Mouse (Mus musculus): ENCODE measurements around the gene Pik3cd. TPM values are rescaled to one million over a fixed set of nuclear protein-coding genes. Genes with fewer than 3 reads are reported as not detected.
"Not testable (repeated sequence)": the region's sequence is repeated elsewhere in the genome, so short reads cannot be mapped to it uniquely, and the experiment has no call there.

Pik3cd gene
- total RNA-seq, 2 experiments from 2014 or later, result 8.1 to 9.8 TPM

DNA sequence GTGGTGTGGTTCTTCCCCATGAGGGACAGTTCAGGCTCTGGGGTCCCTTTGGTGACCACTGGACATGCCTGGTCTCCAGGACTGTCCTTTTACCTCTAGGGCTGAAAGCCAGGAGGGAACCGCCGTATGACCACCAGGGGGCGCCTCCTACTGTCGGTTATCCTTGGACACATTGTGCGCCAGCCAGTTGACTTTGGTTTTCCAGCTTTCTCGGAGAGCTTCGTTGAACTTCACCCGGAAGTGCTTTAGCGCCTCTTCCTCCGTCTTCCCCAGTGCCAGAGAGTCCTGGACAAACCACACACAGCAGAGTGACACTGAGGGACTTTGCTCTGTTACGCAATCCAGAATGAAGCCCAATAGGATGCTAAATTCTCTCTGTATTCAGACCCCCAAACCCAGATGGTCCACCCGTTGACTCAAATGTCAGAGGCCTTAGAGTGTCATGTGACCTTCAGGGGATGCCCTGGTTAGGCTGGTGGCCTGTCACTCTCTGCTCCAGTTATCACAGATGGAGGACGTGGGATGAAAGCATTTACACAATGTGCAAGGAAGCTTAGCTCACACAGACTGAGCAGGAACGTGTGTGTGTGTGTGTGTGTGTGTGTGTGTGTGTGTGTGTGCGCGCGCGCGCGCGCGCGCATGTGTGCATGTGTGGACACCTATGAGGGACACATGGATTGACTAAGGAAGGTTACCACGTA is 51.7 kb downstream of the Pik3cd start:
- peak; percentile 57 for DNase-seq

- DNase-seq, result no peak
Observed at GRCm38 (mm10) chr4:149648031-149648805, 54.2 kb downstream of the Pik3cd start.

- DNase-seq, result no peak
Observed at GRCm38 (mm10) chr4:149645761-149646160, 56.6 kb downstream of the Pik3cd start.

DNA sequence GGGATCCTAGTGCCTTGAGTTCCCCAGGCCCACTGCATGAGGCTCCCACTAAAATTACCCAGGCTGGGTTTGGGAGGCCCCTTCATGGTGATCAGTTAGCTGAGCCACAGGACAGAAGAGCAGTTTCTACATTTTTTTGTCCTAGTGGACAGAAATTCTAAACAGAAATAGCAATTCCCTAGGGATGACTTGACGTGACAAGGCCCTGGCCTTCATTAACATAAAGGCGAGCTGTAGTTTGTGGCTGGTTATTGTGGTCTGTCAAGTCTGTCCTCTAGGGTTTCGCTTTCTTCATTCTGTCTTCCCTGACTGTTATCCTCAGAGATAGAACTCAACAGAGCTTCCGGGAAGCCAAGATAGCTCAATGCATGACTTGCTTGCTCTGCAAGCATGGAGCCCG is 60.4 kb downstream of the Pik3cd start:
- no peak for DNase-seq

- no peak for DNase-seq
Observed at GRCm38 (mm10) chr4:149641400-149641799, 61.0 kb downstream of the Pik3cd start.

DNA sequence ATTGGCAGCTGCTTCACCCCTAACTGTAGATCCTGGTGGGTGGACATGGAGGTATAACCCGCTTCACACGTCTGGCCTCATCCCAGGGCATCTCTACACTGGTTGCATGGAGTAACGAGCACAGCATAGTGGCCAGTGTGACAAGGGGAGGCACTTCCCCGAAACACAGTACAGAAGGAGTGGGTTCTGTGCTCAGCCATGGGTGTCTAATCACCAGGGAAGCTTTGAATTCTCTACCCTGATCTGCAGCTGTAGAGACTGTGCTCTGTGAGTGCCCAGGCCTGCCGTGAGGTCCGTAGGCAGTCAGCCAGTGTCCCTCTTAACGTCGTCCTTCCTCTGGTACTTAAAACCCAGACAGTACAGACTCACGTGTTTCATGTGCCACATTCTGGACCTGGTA is 61.5 kb downstream of the Pik3cd start:
- no peak for DNase-seq

- DNase-seq, result peak; percentile 54
Observed at GRCm38 (mm10) chr4:149637942-149638341, 64.4 kb downstream of the Pik3cd start.

DNA sequence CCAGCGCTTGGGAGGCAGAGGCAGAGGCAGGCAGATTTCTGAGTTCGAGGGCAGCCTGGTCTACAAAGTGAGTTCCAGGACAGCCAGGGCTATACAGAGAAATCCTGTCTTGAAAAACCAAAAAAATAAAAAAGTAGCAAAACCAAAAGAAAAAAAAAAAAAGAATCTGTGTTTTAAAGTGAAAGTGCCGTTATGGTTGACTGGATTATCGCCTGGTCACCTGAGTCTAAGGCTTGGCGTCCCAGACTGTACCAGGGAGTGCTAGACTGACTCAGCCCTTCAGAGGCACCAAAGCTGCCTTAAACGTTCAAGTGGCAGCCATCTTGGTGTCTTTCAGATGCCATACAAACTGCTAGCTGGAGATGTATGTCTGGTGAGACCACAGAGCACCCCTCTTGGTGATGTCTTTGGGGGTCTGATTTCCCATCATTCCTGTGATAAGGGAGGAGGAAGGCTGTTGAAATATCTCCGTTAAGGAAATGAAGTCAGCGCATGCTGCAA is 66.4 kb downstream of the Pik3cd start:
- no peak for DNase-seq

- no peak for DNase-seq
Observed at GRCm38 (mm10) chr4:149634966-149635365, 67.4 kb downstream of the Pik3cd start.

GRCm38 (mm10) chr4:149634157-149634556 is 68.2 kb downstream of the Pik3cd start:
- no peak for DNase-seq

DNA sequence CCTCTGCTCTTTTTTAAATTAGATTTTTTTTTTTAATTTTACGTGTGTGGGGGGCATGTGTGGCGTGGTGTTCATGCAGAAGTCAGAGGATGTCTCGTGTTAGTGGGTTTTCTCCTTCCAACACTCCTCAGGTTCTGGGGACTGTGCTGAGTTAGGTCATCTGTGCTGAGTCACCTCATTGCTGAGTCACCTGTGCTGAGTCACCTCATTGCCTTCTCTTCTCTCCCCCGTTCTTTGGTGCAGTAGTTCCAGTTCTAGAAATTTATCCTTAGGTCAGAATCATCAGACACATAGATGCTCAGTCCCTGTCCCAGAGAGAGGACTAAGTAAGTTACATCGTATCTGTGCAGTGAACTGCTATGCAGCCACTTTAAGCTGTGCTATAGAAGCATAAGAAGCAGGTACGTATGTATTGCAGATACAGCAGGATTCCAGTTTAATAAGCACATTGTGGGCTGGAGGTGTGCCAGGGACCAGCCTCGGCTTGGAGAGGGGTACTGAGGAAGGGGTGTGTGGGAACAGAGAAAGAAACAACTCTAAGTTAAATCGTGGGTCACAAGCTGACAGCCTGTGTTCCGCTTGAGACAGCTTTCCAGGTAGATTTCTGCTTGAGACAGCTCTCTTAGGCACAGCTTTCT is 69.6 kb downstream of the Pik3cd start:
- DNase-seq, result no peak

DNA sequence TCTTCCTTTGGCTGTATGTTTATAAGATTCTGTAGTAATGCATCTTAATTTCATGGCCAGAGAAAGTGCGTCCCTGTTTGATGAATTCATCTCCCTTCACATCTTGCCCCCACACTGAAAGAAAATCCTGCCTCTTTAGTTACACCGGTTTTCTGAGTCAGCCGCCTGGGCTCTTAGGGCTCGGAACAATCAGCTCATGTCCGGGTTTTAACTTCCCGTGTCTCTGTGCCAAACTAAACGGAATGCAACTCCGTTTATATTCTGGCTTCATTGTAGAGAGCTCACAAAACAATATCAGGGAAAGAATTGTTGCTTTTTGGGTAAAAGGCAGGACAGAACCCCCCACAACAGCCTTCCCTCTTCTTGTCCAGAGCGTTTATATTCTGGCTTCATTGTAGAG is 73.6 kb downstream of the Pik3cd start:
- no peak for DNase-seq

GRCm38 (mm10) chr4:149628372-149628771 is 74.0 kb downstream of the Pik3cd start:
- DNase-seq, result peak; percentile 38

DNA sequence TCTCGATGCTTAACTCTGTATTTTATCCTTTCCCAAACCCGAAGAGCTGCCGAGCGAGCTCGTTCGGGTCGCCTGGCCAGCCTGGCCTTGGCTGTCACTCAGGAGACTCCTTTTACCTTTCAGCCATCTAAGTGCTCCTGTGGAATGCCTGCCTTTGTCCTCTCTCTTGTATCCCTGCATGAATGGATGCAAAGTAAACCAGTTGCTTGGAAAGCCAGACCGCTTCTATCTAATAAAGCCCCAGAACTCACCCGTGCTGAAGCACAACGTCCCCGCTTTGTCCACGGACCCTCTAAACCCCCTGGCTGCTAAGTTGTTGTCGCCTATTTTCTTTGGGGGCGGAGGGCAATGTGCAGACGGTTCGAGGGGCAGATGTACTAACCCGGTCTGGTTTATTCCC is 75.6 kb downstream of the Pik3cd start:
- no peak for DNase-seq

- no peak for DNase-seq
Observed at GRCm38 (mm10) chr4:149623711-149624110, 78.7 kb downstream of the Pik3cd start.

DNA sequence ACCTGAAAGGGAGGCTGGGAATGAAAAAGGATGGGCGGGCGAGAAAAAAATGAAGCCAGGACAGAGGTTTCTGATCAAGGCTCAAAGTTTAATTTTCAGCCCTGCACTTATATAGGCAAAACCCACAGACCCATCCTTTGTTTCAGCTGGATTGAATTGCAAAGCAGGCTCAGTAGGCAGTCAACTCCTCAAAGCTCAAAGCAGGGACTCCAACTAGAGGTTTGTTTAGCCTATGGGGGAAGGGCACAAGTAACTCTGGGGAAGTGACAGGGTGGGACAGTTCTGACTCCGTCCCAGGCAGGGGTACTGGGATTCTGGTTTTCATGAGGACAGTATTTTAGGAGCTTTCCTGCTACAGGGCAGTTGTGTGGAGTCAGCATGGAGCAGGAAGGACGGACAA is 81.1 kb downstream of the Pik3cd start:
- no peak for DNase-seq

GRCm38 (mm10) chr4:149619988-149620387 is 82.4 kb downstream of the Pik3cd start:
- DNase-seq, result no peak

DNA sequence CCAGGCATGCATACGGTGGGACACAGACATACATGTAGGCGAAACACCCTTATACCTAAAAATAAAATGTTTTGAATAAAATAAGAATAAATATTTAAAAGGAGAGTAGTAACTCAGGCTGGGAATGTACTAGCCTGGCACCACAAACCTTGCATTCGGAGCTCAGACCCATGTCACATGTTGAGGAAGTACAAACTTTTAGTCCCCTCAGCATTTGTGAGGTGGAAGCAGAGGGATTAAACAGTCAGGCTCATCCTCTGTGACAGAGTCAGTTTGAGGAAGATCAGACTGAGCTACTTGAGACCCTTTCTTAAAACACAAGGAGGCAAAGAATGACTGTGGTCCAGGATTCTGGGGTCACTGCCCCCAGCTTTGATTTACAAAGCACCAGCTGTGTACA is 85.4 kb downstream of the Pik3cd start:
- DNase-seq, result not testable (repeated sequence)

- DNase-seq, result no peak
Observed at GRCm38 (mm10) chr4:149614869-149615268, 87.5 kb downstream of the Pik3cd start.

DNA sequence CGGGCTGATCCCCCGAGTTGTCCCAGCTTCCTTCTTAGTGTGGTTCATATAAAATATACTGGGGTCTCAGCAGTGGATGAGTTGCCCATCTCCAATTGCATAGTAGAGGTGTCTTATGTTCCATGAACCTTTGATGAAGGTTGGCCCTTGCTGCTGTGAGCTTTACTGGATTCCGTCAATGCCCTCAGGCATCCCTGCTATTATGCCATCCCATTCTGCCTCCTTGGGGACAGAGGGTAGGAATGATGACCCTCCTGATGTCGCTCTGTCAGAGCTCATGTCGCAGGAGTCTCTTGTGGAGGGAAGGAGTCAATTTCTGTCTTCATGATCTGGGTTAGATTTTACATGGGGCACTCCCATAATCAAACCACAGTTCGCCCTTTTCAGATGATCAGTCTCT is 88.9 kb downstream of the Pik3cd start:
- not testable (repeated sequence) for DNase-seq

DNA sequence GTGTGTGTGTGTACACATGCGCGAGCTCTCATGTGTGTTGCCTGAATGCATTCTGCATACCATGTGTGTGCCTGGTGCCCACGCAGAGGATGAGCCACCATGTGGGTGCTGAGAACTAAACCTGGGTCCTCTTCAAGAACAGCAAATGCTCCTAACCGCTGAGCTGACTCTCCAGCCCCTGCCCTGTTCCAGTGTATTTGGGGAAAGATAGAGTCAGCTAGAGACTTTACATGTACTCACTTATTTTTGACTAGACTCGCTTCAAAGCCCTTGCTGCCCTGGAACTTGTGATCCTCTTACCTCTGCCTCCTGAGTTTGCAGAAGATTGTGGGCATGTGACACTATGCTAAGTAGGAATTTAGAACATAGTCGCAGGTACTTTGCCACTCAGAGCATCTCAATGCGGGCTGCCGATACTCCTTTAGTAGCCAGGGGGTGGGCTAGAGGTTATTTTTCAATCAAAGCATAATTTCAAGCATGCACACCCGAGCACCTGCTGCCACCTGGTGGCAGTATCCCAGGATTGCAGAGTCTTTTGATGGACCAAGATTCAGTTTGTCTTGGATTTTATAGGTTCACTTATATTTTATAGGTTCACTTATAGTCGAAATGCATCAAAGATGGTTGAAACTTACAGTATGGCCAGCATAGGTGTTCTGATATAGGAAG is 90.9 kb downstream of the Pik3cd start:
- no peak for DNase-seq

DNA sequence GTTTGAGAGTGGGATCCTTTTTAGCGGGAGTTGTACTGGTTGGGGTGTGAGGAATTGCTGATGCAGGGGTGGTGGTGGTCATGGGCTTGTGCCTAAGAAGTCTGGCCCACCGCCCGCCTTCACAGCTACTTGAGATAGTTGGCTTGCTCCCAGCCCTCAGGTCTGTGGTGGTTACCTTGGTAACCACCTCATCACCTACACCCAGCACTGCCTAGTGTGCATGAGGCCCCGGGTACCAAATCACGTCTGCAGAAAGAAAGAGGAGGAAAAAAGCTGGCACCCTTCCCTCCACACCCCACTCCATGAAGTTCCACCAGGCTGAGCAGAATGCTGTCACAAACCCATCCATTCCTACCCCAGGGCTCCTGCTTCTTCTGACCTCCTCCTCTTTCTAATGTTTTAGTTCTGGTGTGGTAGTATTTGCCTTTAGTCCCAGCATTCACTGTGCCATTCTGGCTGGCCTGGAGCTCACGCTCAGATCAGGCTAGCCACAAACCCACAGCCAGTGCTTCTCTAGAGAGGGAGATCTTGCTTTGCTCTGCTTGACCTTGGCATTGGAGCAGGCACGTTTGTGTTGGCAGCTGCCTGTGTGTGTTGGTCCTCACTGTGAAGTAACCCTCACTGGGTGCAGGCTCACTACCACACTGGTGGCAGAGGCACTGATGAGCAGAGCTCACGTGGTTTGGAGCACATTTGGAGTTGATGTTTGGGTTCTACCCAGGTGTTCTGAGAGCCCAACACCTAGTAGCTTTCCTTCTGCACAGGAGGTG is 92.9 kb downstream of the Pik3cd start:
- no peak for DNase-seq
